Mouse (Mus musculus) natural killer cell, adult 2 months (primary cell): Measurements from ENCODE around the gene Rmi2.

Experiments
- DNase-seq, 2 experiments: peaks; one replicate each; pipeline ENCODE4 v3.0.0; 2022; ENCODE audit warnings: low spot score in 2 of 2

The Rmi2 gene

DNA sequence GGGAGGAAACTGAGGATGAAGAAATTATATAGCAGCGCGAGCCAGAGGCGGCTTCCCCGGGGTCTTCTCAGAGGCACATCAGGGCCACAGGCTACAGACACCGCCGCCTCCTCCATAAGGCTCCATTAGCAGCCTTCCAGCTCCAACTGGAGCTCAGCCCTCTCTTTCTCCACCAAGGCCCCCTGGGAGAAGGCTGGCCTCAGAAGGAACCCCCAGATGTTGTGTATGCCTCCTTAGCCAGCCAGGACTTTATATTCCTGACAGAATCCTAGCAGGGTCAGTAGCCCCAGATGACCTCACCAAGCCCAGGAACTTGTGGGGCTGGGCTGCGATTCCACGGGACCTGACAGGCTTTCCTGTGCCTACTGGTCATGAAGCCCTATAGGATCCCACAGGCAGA lies 32.0 kb downstream of the Rmi2 start:
- no peak for DNase-seq

GRCm38 (mm10) chr16:10867501-10867900 lies 32.6 kb downstream of the Rmi2 start:
- no peak for DNase-seq

DNA sequence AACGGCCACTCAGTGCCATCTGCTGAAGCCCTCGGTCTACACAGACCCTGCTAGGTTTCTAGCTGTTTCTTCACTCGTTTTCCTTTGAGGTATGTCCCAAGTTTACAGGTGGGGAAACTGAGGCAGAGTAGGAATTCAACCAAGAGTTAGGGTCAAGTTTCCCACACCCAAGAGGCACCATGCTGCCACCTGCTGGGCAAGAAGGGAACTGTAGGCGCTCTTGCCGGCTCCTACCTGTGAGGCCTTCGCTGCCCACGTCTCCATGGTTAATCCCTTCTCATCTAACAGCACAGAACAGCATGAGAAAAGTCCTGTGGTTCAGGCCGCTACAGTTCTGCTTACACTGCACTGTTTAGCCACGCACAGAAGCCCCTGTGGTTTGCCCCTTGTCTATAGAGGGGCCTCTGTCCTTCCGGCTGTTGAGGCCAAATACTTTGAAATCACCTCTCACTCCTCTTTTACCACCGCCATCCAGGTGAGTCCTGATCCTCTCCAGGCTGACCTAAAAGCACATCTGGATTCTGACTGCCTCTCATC lies 33.1 kb downstream of the Rmi2 start:
- DNase-seq: peak in 1 of 2 experiments; percentile 56

DNA sequence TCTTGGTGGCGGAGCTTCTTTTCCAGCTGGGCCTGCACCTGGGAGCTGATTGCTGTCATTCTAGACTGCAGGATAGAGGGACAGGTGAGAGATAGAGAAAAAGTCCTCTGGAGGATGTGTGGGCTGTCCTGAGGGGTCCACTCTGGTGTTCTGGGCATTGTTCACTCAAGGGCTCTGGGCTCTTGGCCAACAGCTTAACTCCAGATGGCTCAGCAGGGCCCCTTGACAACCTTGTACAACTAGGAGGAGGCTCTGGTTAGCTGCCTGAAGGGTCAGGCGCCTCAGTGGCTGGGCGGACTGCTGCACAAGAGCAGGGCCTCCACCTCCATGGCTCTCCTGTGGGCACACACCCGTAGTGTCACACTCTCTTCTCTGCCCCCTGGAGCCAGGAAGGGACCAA lies 36.1 kb downstream of the Rmi2 start:
- DNase-seq: no peak

DNA sequence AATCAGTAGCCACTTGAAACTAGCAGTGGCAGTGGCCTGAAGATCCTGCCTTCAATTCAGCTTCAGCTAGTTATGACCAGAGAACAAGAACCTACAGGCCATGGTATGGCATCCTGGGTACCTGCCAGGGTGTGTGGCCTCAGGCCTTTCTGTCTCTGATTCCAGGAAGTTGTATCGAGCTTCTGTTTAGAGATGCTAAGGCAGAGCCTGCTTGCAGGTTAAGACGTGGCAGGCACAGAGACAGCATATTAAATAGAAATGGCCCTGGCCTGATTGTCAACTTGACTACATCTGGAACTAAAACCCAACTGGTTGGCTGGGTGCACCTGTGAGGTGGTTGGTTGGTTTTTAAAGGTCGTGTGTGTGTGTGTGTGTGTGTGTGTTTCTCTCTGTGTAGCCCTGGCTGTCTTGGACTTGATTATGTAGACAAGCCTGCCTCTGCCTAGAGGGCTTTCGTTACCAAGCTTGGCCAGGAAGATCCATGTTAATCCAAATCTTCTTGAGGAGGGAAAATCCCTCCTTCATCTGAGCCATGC lies 38.0 kb downstream of the Rmi2 start:
- DNase-seq: no peak

GRCm38 (mm10) chr16:10873654-10874053 lies 38.8 kb downstream of the Rmi2 start:
- peak; percentile 76 to 83 for DNase-seq

DNA sequence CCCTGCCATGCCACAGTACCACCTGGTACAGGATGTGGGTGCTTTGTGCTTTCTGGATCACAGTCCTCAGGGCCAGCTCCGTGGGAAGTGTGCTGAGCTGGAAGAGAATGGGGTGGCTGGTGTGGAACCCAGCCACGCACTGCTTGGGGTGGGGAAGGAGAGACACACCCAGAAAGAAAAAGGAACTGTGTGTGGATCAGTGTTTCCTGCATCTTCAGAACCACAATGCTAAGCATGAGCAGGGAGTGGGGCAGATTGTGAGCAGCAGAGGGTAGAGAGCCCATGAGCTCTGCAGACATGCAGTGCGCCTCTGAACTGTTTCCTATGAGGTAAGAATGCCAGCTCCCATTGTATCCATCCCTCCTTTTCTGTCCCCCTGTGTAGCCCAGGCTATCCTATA lies 43.4 kb downstream of the Rmi2 start:
- DNase-seq: no peak

- peak; percentile 62 to 72 for DNase-seq
These were observed 44.6 kb downstream of the Rmi2 start for GRCm38 (mm10) chr16:10879467-10879866.

- no peak for DNase-seq
These were observed 46.5 kb downstream of the Rmi2 start for GRCm38 (mm10) chr16:10881231-10881962.

- no peak for DNase-seq
These were observed 52.6 kb downstream of the Rmi2 start for GRCm38 (mm10) chr16:10887436-10887835.

- no peak for DNase-seq
These were observed 55.5 kb downstream of the Rmi2 start for GRCm38 (mm10) chr16:10890363-10890762.

- no peak for DNase-seq
These were observed 58.3 kb downstream of the Rmi2 start for GRCm38 (mm10) chr16:10893161-10893560.

- no peak for DNase-seq
These were observed 61.0 kb downstream of the Rmi2 start for GRCm38 (mm10) chr16:10895906-10896305.

- no peak for DNase-seq
These were observed 62.5 kb downstream of the Rmi2 start for GRCm38 (mm10) chr16:10897372-10897771.

DNA sequence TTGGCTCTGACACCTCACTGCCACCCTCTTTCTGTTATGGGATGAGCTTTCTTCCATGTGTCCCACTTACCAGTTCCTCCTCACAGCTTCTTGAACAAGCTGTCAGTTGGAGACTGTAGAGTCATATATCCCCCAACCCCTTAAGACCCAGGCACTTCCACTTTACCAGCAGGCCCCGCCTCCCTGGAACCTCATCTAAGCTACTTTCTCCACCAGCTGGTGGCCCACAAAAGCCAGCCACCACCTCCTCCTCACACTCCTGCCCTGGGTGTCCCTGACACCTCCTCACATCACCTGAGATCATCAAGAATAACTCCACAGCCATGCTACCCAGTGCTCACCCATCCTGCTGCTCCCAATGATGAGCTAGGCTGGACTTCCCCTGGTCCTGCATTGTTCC lies 65.9 kb downstream of the Rmi2 start:
- DNase-seq: no peak

DNA sequence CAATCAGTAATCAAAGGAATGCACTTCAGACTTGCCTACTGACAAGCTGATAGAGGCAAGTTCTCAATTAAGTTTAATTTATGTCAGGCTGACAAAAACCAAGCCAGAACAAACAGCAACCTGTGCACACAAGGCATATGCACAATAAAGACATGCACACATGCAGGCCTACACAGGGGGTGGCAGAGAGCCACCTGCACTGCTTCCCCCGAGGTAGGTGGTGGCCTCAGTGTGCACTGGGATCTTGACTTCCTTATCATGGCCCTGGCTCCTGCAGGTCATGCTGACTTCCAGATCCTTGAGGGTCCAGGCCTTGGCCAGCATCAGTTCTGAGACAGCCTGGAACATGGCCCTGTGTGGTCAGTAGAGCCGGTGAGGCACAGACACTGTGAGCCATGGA lies 67.1 kb downstream of the Rmi2 start:
- DNase-seq: no peak

DNA sequence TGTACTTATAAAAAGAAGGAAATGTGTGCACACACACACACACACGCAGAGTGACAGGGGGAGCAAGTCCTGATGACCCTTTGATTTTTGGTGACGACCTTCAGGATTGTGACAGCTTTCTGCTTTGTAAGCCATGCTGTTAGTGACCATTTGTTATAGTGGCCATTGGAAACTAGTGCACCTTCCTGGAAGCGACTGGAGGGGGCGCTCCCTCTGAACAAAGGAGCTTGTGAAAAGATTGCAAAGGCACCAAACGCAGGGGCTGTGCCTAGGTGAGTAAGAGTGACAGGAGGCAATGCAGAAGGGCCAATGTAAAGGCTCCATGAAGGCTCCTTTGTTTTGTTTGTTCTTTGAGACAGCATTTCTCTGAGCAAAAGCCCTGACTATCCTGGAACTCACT lies 68.0 kb downstream of the Rmi2 start:
- DNase-seq: no peak

GRCm38 (mm10) chr16:10905661-10906113 lies 70.8 kb downstream of the Rmi2 start:
- DNase-seq: peak in 1 of 2 experiments; percentile 3

DNA sequence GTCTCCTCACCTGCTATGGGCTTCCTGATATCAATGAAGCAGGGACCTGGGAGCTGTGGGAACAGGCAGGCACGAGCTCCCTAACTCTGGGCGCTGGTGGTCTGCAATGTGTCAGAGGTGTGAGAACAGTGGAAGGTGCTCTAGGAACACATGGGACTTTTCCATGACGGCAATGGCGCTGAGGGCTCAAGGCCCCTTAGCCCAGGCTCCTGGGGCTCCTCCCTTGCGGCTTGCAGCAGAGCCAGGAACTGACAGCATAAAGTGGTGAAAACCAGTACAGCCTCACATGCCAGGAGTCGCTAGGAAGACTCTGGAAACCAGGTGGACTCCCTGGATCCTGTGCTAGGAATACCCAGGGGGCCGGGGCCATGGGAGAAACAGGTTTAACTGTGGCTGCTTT lies 75.7 kb downstream of the Rmi2 start:
- no peak for DNase-seq

DNA sequence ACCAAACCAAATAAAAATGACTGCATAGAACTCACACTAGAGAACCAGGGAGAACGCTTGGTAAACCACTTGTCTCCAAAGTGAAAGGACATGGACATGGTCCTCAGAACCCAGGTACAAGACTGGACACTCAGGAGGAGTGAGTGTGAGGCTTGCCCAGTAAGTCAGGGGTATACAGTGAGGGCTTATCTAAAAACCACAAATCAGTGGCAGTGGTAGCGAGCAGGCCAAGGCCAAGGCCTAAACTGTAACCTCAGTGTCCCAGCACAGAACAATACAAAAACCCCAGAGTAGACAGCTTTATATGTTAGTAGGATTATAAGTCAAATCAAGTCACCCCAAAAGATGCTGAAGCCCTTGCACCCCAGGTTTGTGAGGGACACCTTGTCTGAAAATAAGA lies 76.2 kb downstream of the Rmi2 start:
- DNase-seq: no peak

DNA sequence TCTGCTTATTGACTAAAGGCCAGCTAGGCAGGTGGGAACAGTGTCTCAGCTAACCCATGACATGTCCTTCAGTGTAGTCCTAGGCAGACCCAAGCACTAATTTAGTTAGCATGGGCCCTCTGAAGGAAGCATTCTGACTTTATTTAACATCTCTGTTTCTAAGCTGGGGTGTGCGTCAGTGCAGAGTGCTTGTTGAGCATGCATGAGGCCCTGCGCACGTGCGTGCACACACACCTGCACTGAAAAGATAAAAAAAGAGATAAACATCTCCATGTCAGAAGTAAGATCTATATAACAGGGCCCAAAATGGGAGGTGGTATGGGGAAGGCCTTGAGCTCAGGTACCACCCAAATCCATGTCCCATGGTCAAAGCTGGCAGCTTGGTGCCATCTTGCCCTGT lies 80.2 kb downstream of the Rmi2 start:
- DNase-seq: no peak

DNA sequence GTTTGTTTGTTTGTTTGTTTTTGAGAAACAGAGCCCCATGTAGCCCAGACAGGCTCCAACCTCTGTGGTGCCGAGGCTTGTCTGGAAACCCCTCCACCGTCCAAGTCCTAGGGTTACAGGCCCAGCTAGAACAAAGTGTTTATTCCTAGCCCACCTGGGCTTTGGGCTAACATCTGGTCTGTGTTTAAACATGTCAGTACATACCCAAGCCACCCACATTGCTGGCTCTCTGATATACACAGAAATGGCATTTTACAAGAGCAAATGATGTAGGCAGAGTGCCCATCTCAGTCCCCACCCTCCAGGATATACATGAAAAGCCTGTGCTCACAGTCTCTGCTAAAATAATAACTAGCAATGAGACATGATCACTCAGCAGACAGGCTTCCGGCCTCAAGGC lies 81.4 kb downstream of the Rmi2 start:
- no peak for DNase-seq

GRCm38 (mm10) chr16:10919856-10920255 lies 85.0 kb downstream of the Rmi2 start:
- no peak for DNase-seq
